Mouse (Mus musculus) bone marrow, adult 2 months (tissue): ENCODE measurements around the gene Tex21.

Experiments used
- CTCF ChIP-seq: fragments of 200-500 bp; IDR thresholded peaks from 2 replicates; pipeline ENCODE4 v1.5.1; 2011; ENCODE audit warnings: low read length, control low read depth; ENCODE audit not compliant: control insufficient read depth, insufficient read depth
- POLR2A ChIP-seq: fragments of 200-500 bp; IDR thresholded peaks from 2 replicates; pipeline ENCODE4 v1.6.1; 2011; ENCODE audit warnings: low read depth, mild to moderate bottlenecking, control low read depth, low read length, borderline replicate concordance; ENCODE audit not compliant: control insufficient read depth

- TF ChIP-seq CTCF (no peak), POLR2A (no peak)
Measured at GRCm38 (mm10) chr12:76285418-76285817, 38.9 kb upstream of the Tex21 start.
